Mouse (Mus musculus) T-helper 17 cell (primary cell): ENCODE measurements around the gene Nek10.
"Not testable (repeated sequence)": the region's sequence is repeated elsewhere in the genome, so short reads cannot be mapped to it uniquely, and the experiment has no call there.

Source experiments
- in situ Hi-C, 2 experiments: fragments of 300-600 bp; cut with MboI, MseI; formaldehyde crosslinking; loops; 1 replicate in 1 of 2; 2 replicates in 1 of 2; pipeline ENCODE4 v1.15.1; 2025; ENCODE audit warnings: high pct_unique_total_duplicates in 2 of 2

Gene Nek10

DNA sequence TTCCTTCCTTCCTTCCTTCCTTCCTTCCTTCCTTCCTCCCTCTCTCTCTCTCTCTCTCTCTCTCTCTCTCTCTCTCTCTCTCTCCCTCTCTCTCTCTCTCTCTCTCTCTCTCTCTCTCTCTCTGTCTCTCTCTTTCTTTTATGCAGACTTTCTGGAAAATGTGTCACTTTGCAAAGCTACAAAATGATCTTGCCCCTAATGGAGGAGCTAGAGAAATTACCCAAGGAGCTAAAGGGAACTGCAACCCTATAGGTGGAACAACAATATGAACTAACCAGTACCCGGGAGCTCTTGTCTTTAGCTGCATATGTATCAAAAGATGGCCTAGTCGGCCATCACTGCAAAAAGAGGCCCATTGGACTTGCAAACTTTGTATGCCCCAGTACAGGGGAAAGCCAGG lies at the start of gene Nek10:
TSS of gene Nek10 (plus strand) at position 301 of the 400 bp plus-strand sequence.
- in situ Hi-C loops: not testable (repeated sequence)

DNA sequence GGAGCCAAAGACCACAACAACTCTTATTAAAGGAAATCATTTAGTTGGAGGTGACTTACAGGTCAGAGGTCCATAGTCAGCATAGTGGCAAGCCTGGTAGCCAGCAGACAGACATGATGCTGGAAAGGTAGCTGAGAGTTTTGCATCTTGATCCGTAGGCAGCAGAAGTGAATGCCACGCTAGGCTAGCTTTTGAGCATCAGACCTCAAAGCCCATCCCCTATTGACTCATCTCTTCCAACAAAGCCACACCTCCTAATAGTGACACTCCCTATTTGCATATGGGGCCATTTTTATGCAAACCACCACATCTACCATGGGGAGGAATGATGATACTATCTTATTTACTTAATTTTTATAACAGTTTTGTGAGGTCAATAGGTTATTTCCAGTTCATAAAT lies 22.0 kb upstream of the Nek10 start:
- in situ Hi-C loops: no loop called here

DNA sequence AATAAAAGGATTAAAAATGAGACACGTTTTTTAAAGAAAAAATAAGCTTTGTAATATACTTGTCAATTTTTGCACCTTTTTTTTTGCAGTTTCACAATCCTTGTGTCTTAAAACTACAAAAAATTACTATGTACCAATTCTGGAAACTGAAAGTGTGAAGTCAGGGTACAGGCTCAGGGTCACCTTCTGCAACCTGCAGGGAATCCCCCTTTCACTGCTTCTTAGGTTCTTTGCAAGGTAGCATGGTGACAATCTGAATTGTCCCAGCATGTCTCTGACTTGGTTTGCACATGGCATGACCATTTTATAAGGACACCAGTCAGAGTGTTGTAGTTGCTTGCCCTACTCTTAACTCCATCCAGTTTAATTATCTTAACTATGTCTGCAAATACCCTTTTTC lies 19.0 kb upstream of the Nek10 start:
- in situ Hi-C loops: no loop called here

DNA sequence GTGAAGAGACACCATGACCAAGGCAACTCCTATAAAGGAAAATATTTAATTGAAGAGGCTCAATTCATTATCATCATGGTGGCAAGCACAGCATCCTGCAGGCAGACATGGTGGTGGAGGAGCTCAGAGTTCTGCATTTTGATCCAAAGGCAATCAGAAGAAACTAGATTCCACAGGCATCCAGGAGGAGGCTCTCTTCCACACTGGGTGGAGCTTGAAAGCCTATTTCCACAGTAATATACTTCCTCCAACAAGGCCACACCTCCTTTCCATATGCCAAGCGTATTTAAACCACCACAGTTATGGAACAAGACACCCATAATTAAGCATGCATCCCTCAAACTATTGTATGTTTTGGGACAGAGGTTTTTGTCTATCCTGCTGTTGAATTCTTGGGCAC lies 16.2 kb upstream of the Nek10 start:
- in situ Hi-C loops: no loop called here

DNA sequence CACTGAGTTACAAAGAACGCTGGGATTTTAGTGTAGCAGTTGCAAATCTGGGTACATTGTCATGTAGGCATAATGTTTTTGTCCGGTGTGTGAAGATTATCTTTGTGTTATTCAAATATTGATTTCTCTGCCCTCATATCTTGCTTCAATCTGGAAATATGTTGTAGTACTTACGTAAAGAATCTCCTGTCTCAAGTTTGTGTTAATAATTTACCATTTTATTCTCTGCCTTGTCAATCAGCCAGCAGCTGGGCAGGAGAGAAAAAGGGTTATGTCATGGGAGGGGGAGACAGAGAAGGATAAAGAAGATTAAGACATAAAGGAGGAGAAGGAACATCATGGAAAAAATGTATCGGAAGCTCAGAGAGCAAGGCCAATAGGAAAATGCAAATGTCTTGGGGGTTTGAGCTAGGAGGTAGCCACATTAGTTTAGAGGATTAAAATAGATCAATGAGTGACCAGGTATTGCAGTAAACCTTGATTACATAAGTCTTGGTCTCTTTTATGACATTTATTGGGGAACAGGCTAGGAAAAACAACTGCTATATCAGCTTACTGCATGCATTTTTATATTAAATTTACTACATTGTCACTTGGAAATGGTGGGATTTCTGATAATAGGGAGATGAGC lies 13.3 kb upstream of the Nek10 start:
- in situ Hi-C loops: no loop called here

DNA sequence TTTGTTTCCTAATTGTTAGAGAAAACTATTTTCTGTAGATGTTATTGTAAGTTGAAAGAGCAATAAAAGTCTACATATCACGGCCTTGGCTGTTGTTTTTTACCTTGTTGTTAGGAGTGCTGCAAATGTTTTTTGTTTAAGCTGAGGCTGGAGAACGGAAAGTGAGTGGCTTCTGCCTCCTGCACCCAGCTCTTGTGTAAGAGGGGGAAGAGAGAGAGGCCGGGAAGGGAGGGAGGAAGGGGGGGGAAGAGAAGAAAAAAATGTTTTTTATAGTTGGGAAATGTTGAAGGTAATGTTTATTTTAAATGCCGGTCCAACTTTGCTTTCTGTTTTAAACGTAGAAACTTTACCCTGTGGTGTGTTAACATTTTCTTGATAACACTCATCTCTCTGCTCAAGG lies 3.4 kb upstream of the Nek10 start:
- in situ Hi-C loops: no loop called here

DNA sequence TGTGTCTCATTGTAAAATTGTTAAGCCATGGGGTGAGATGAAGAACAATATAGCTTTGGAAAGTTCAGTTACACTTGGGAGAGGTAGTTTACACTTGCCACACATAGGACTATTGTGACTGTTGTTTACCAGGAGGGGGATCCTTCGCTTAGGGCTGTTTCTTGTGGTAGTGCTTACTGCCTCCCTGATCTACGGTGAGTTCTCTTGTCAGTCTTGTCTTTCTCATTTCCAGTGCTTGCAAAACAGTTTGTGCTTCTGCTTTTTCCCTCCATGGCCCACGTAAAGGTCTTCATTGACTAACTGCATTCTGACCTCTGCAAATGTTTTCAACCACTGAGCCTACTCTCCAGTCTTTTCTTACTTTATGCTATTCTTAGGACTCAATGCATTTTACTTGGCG lies 2.9 kb upstream of the Nek10 start:
- in situ Hi-C loops: no loop called here

DNA sequence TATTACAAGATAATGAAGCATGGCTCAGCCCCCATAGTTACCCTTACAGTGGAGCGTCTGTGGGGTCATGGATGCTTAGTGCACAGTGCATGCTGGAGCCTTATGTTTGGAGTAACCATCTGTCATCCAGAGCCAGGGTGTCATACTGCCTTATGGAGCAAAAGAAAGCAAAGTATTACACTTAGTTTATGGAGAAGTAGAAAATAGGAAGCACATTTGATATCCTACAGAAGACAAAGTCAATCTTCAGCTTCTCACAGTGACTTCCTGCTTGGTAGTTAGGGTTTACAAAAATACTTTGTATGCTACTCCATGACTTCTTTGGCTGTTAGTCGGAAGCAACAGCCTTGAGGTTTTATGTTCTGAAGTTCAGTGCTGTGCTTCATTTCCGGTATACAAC lies 2.4 kb upstream of the Nek10 start:
- in situ Hi-C loops: no loop called here

DNA sequence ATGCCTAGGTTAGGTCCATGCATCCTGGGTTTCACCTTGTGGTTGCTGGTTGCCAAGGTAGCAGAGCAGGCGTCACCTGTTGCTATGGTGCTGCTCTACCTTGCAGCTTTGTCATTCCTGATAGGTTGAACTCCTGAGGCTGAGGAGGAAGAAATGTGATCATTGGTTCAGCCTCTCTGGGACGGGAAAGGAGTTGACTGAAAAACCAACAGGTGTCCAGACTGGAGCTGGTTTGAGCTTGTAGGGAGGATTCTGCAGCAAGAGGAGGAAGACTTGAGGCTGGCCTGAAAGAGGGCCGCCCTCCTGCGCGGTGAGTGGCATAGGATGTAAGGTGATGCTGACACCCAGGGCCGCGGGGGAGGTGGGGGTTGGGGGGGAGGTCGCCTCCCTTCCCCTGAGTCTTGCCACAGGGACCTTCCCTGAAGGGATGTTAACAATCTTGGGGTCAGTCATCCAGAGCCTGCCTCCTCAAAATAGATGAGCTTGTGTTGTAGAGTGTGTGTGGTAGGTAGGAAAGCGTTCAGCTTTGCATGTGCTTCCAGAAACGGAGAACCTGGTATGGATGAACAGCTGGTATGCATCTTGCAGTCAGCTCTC lies 804 bp downstream of the Nek10 start:
- in situ Hi-C loops: no loop called here

DNA sequence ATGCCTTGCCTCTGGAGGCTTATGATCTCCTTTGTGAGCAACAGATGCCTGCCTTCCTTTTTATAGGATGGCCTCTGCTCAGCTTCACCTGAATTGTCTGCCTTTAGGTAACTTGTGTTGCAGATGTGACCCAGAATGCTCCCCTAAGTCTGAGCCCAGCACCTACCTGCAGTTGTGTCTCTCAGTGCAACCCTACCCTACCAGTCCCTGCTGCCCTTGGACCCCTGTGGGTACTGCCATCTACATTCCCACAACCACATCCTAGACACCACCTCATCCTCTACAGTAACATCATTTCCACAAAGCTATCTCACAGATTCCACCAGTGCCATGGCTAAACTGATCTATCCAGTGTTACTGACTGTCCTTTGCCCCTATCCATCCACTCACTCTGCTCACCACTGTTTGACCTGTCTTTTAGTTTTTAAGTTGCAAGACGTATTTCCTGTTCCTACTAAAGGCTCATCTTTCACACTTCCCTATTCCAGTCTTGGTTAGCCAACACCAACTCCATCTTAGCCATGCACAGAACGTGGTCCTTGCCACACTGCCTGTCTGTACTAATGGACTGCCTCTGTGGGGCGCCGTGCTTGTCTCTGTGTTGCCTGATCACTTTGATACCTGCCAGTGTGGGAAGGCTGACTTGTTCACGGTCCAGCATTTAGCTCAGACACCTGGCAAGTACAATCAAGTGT lies 1.4 kb downstream of the Nek10 start:
- in situ Hi-C loops: no loop called here

DNA sequence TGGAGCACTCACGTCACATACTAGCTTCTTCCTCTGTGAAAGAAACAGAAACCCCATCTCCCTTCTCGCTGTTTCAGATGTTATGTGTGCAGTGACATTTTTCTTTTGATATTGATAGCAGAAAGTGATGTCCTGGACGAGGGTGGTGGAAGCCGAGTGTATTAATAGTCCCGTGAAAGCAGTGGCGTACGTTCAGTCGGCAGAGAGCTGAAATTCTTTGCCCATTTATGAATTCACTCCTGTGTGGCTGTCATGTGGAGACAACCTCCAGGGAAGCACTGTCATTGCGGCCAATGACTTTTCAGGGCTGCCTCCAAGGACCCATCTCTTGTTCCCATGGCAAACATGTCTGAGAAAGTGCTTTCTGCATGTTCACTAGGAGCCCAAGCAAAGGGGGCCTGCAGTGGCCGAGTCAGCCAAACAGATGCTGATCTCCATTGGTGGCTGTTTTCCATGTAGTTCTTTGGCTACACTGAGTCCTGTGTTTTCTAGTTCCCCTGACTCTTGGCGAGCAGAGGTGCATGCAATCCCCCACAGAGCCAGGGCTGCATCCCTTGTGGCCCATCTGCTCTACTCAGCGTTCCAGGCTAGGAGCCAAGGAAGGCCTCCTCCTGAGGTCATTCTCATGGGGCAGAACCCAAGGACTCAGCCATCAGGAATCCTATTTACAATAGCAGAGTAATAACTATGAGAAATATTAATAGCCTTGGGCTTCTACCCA lies 29.5 kb downstream of the Nek10 start:
- in situ Hi-C loops: no loop called here

DNA sequence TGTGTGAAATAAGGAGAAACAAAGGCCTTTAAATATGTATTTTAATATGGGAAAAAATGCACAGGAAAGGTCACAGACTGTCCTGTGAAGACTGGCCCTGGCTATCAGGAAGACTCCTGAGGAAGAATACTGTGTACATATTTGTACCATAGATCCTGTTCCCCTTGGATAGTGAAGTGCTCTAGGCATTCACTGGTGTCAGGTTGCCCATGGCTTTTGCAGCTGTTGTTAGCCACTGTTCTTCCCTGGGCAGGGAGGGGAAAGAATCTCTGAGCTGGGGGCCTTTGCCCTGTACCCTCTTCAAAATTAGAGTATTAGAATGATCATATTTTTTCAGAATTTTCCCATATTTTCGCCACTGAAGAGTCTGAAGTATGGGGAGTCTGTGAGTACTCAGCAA lies 30.3 kb downstream of the Nek10 start:
- in situ Hi-C loops: no loop called here

DNA sequence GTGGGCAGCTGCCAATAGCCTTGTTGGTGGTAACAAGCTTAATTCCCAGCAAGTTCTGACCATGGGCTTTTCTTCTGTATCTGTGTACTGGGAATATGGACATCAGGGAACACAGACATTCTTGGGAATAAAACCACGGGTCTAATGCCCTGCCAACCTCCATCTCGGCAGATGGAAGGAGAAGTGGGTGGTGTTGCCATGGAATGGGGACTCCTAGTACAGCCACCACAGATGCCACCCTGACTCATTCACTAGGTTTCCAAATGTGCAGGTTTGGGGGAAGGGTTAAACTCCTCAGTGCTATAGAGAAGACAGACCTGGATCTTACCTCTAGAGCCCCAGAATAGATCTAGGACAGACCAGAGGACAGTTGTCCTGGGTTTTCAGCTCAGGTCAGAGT lies 31.1 kb downstream of the Nek10 start:
- in situ Hi-C loops: no loop called here

DNA sequence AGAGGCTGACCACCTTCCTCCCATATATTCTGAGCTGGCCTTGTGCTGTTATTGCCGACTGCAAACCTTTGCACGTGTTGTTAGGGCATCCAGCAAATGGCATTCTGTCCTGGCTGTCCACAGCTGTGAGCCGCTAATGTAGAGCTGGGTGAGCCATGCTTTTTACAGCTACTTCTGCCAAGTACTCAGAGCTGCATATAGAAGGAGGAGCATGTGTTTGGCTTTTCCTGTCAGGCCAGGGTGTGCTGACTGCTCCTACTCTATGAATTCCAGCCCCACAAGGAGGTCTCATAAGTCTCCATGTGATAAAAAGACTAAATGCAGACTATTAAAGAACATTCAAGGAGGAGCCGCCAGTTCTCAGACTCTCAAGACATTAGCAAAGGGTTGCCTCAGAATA lies 34.4 kb downstream of the Nek10 start:
- in situ Hi-C loops: no loop called here

DNA sequence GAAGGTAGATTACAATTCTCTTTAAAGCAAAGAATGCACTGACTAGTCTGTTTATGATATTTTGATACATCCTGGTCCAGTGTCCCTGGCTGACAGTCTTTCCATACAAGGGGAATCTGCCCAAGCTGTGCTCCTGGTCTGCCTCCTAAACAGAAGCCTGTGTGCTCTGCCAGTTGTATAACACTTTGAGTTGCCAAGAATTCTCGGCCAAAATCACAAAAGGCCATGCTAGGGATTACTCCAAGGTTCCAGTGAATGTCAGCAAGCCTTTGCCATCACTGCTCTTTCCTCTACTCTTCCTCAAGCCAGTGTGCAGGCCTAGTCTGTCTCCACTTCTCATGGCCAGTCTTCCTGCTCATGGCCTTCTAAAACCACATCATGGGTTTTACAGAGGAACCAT lies 34.9 kb downstream of the Nek10 start:
- in situ Hi-C loops: no loop called here

DNA sequence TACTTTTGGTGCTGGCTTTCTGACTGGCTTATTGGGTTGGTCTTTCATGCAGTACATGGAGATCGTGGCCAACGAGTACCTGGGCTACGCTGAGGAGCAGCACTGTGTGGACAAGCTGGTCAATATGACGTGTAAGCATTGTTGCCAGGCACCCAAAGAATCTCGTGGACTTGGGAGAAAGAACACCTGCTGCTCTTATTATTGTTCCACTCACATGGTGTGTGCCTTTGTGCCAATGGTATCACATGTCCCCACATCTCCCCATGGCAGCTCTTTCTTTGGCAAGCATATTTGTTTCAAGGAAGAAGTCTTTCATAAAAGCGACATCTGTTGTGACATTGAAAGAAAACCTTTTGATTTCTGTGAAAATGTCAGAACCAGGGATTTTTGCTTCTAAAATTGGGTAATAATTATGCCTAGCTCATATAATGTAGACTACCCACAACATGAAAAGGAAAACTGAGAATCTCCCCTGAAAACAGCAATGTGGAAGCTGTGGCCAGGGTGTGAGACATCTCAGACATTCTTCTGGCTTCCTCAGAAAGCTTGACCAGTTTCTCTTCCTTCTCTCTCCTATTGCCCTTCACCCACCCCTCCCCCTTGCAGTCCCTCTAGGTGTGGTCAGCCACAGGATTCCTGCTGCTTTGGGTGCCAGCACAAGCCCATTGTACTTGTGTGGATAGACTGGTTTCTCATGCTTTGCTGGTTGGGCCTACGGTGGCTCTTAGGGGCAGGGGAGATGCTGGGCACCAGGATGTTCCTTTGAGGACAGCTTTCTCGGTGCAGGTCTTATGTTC lies 39.7 kb downstream of the Nek10 start:
- in situ Hi-C loops: no loop called here

DNA sequence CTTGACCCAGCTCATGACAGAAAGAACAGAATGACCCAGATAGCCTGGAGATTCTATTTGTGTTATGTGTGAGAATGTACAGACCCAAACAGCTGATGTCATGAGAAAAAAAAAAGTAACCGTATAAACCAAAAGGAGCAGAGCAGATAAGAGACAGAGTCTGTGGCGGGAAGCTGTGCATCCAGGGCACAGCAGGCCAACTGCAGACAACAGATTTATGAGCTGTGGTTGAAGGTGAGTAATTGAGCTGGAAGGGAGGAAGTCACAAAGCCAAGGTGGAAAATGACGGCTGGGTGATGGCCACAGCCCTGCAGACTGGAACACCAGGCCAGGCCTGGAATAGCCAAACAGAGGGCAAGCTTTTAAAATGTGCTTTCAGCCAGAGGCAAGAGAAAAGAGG lies 49.6 kb downstream of the Nek10 start:
- in situ Hi-C loops: no loop called here

DNA sequence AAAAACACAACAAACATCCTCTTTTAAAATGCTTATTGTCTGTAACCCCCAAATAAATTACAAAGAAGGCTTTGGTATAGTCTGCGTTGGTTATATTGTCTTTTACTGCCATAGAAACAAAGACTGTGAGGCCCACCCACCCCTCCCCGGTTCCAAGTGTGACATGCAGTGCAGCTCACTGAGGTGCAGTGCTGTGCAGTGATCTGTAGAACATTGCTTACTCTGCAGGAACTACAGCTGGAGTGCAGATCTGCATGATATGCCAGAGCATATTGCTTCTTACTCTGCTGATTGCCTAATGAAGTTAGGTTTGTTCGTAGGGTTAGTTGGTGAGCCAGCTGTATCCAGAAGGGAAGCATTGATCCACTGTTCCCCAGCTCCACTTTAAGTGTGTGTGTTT lies 57.1 kb downstream of the Nek10 start:
- in situ Hi-C loops: loop anchor here (5.0 kb wide), 2 partner anchors 52 to 127 kb away; no protein-coding TSS in a partner anchor

DNA sequence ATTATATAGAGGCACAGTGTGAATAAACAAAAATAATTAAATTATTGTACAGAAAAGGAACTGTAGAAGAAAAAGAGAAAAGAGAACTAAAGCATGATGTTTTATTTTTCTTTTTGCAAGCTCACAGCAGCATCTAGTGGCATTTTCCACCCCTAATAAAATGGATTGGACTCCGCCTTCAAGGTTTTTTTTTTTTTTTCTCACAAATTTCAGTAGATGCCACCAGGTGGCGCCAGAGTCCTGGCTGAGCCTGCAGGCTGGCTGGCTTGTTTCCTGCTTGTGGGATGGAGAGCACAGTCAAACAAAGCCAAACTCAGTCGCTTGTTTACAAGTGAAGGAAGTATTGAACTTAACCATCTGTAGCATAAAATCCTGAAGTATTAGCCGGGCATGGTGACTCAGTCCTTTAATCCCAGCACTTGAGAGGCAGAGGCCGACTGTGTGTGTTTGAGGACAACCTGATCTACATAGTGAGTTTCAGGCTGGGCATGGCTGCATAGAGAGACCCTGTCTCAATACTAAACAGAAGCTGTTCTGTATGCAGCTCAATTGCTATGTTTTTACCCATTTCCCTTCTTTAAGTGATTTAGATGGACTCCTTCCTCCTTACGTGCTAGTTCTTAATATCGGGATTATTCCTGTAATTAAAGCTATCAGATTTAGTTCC lies 60.6 kb downstream of the Nek10 start:
- in situ Hi-C loops: loop anchor here (5.0 kb wide), 2 partner anchors 48 to 123 kb away; no protein-coding TSS in a partner anchor

DNA sequence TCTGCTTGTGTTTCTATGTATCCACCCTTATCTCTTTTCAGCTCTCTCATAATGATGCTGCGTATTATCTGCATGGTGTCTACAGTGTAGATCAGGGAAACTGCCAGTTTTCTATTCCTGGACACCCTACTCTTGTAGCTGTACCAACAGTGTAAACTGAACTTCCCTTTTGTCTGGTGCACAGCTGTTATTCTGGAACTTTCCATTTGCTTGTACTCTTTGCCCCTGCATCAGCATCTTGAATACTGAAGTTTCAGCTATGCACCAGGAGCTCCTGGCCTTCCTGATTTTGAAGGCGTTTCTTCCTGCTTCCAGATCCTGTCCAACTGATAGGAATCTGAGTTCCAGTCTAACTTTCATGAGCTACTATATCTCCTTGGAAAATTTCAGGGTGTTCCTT lies 66.0 kb downstream of the Nek10 start:
- in situ Hi-C loops: loop anchor here in 1 of 2 experiments (5.0 kb wide), 1 partner anchor 123 kb away; no protein-coding TSS in a partner anchor

DNA sequence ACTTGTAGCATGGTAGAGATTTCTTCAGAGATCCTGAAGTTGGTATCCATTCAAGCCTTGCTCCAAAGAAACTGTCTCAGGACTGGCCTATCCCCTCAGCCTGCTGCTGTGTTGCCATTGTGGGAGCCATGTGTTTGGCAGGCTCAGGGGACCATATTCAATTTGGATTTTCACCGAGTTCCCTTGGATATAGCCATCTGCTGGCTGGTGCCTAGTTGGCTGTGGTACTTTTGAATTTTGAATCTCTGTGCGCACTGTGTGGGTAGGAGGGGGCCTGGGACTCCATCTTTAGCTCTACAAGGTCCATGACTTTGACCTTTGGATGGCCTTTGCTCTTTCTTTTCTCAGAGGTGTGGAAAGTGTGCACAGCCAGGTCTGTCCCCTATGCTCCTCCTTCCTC lies 66.8 kb downstream of the Nek10 start:
- in situ Hi-C loops: no loop called here
